Mouse (Mus musculus): ENCODE results near the gene Zdhhc9. TPM values are rescaled to one million over a fixed set of nuclear protein-coding genes. Genes with fewer than 3 reads are reported as not detected.

Gene Zdhhc9
- total and polyA plus RNA-seq, 3 experiments: 3.5 to 13.9 (median 4.5) TPM

DNA sequence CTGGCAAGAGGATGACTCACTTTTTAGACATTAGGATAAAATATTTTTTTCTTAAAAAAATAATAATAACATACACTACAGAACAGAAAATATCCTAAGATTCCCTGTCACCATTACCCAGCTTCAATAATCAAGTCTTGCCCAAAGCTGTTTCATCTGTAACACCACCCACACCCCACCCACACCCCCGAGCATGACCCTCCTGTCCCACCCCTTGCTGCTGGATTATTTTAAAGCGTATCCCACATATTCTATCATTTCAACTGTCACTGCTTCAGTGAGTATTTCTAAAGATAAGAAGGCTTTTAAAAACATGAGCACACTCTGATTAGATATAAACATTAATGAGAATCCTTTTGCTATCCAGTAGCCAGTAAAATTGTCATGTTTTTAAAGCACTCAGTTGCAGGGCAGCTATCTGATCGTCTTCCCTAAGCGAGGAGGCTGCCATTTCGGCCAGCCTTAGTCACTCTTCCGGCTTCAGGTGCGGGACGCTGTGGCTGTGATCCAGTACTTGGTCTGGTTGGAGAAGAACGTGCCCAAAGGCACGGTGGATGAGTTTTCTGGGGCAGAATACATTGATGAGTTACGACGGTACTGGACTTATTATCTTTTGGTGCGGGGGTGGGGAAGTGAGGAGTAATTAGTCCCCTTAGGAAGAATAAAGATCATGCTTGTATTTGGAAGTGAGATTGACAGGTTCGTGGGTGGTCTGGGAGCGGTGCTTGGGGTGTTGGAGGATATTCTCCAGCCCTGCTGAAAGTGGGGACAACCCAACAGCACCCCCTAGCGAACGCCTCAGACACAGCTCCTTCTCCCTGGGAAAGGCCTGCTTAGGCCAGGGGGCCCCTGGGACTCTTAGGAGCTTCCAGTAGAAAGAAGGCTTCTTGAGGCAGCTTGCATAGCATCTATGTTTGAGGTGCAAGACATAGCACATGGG lies 84.3 kb downstream of the Zdhhc9 start:
- no peaks in the 10 kb centered on the region for H3K9me3 ChIP-seq (replicated peaks; ENCODE audit: low read length)
- no peak overlapping the region for H3K27ac ChIP-seq (ENCODE audit: insufficient read depth, low read depth)
- H3K4me2 ChIP-seq (ENCODE audit: insufficient read depth, low read depth, poor library complexity, severe bottlenecking): no peak overlapping the region
- TF ChIP-seq MAZ (IDR thresholded peaks at IDR 0.05; ENCODE audit: low read depth, low read length) (no peak), RAD21 (IDR thresholded peaks at IDR 0.05; ENCODE audit: low read depth, low read length) (peak; percentile 61), CTCF (conservative IDR thresholded peaks at IDR 0.05 in 1 of 2, IDR thresholded peaks at IDR 0.05 in 1 of 2; ENCODE audit: low read depth in 2 of 2, low read length in 2 of 2) (peak; percentile 20 to 61; a peak in 2 of 4 replicates), ZC3H11A (IDR thresholded peaks at IDR 0.05; ENCODE audit: low read depth, low read length) (no peak), ZMIZ1 (IDR thresholded peaks at IDR 0.05; ENCODE audit: low read depth, low read length) (no peak), SMC3 (IDR thresholded peaks at IDR 0.05; ENCODE audit: low read depth, low read length) (peak; percentile 62)
- no peaks in the 10 kb centered on the region for H3K36me3 ChIP-seq (replicated peaks in 1 of 2; ENCODE audit: control insufficient read depth in 1 of 2, insufficient read depth in 1 of 2, low read length in 1 of 2)
- H3K27me3 ChIP-seq (replicated peaks): no peaks in the 10 kb centered on the region
- DNase-seq (ENCODE audit: extremely low read depth): no peak
- in situ Hi-C loops (cut with MboI; ENCODE audit: low pct_ligation_motif_present, low pct_unique_long_range_greater_than_20kb, low sequenced_read_pairs): no loop called here
- no peaks in the 10 kb centered on the region for H3K79me2 ChIP-seq (replicated peaks; ENCODE audit: control insufficient read depth, extremely low read depth, insufficient read depth, poor library complexity, severe bottlenecking)
- peaks cover 16 to 36% of the 10 kb centered on the region in 2 experiments; a peak in 3 of 4 replicates for H3K4me1 ChIP-seq (ENCODE audit: control insufficient read depth in 1 of 2, insufficient read depth in 2 of 2)
- no peak overlapping the region for H3K9ac ChIP-seq (ENCODE audit: insufficient read depth, low read depth)
- H3K4me3 ChIP-seq (replicated peaks in 1 of 3; ENCODE audit: low read depth in 2 of 3, low read length in 2 of 3, poor library complexity in 1 of 3): no peak overlapping the region
- dilution Hi-C loops (cut with MboI; ENCODE audit: extremely low pct_ligation_motif_present, extremely low pct_unique_long_range_greater_than_20kb, low sequenced_read_pairs): no loop called here

Other genes with a start within 250 kb of the Zdhhc9 start
- gene Apln, start 174.0 kb downstream of the Zdhhc9 start, total RNA-seq (2012; rRNA removed): 0.08 TPM in 2 replicates
- gene Apln, start 174.0 kb downstream of the Zdhhc9 start, total RNA-seq (2014; rRNA removed): 0.14 and 0.15 TPM in 2 replicates
- gene Apln, start 174.0 kb downstream of the Zdhhc9 start, polyA plus RNA-seq (2012; ENCODE audit: insufficient read length, low read depth): 0.10 TPM in 1 of 2 replicates, not detected in the other
- gene Xpnpep2, start 100.2 kb downstream of the Zdhhc9 start, total RNA-seq (2012; rRNA removed): 0.04 and 0.08 TPM in 2 replicates
- 0.05 and 0.09 TPM in 2 replicates for gene Xpnpep2, start 100.2 kb downstream of the Zdhhc9 start, total RNA-seq (2014; rRNA removed)
- gene Xpnpep2, start 100.2 kb downstream of the Zdhhc9 start, polyA plus RNA-seq (2012; ENCODE audit: insufficient read length, low read depth): 0.07 and 0.14 TPM in 2 replicates
- 88.9 and 96.3 TPM in 2 replicates for gene Sash3, start 62.4 kb downstream of the Zdhhc9 start, total RNA-seq (2012; rRNA removed)
- gene Sash3, start 62.4 kb downstream of the Zdhhc9 start, total RNA-seq (2014; rRNA removed): 138 and 148 TPM in 2 replicates
- gene Sash3, start 62.4 kb downstream of the Zdhhc9 start, polyA plus RNA-seq (2012; ENCODE audit: insufficient read length, low read depth): 87.6 and 90.9 TPM in 2 replicates
- gene Utp14a, start 48.0 kb upstream of the Zdhhc9 start, total RNA-seq (2012; rRNA removed): 29.3 and 36.2 TPM in 2 replicates
- 44.2 and 52.9 TPM in 2 replicates for gene Utp14a, start 48.0 kb upstream of the Zdhhc9 start, total RNA-seq (2014; rRNA removed)
- gene Utp14a, start 48.0 kb upstream of the Zdhhc9 start, polyA plus RNA-seq (2012; ENCODE audit: insufficient read length, low read depth): 48.7 and 53.8 TPM in 2 replicates
- gene Bcorl1, start 132.5 kb upstream of the Zdhhc9 start, total RNA-seq (2012; rRNA removed): 1.3 and 1.9 TPM in 2 replicates
- gene Bcorl1, start 132.5 kb upstream of the Zdhhc9 start, total RNA-seq (2014; rRNA removed): 0.18 and 0.30 TPM in 2 replicates
- 2.2 and 3.1 TPM in 2 replicates for gene Bcorl1, start 132.5 kb upstream of the Zdhhc9 start, polyA plus RNA-seq (2012; ENCODE audit: insufficient read length, low read depth)

Data from CH12.LX (cell line).